Mouse (Mus musculus) mouse embryonic stem cell (cell line): Measurements from ENCODE around the gene Dnase1l1.

Experiments
- in situ Hi-C, 2 experiments: fragments of 300-500 bp; cut with MboI; formaldehyde crosslinking; loops; 1 replicate in 1 of 2; 3 replicates in 1 of 2; pipeline ENCODE4 v1.14.3; 2019 to 2020; ENCODE audit warnings: low sequenced_read_pairs in 2 of 2, low pct_unique_long_range_greater_than_20kb in 1 of 2, mixed read lengths in 1 of 2; ENCODE audit not compliant: unreplicated experiment in 1 of 2

The Dnase1l1 gene

GRCm38 (mm10) chrX:74281732-74282394 is at the start of gene Dnase1l1, which contains the start of gene Taz:
Gene Dnase1l1 (minus strand): TSS chrX:74282337.
Gene Taz (plus strand): TSS chrX:74281912.
- in situ Hi-C loops: no loop called here

GRCm38 (mm10) chrX:74330166-74330930 is 48.2 kb upstream of the Dnase1l1 start:
- in situ Hi-C loops: no loop called here

GRCm38 (mm10) chrX:74329215-74329671 is 47.1 kb upstream of the Dnase1l1 start:
- in situ Hi-C loops: no loop called here

GRCm38 (mm10) chrX:74328725-74329161 is 46.6 kb upstream of the Dnase1l1 start, which contains the start of gene Plxna3:
Gene Plxna3 (plus strand): TSS chrX:74329066.
- in situ Hi-C loops: no loop called here

- in situ Hi-C loops: no loop called here
Observed at GRCm38 (mm10) chrX:74312540-74313464, 30.7 kb upstream of the Dnase1l1 start, which contains the start of gene Fam50a. Gene Fam50a (plus strand): TSS chrX:74313033.

- in situ Hi-C loops: no loop called here
Observed at GRCm38 (mm10) chrX:74304867-74305700, 22.9 kb upstream of the Dnase1l1 start, which contains the start of gene Gdi1. Gene Gdi1 (plus strand): TSS chrX:74304998.

- in situ Hi-C loops: no loop called here
Observed at GRCm38 (mm10) chrX:74299721-74300120, 17.6 kb upstream of the Dnase1l1 start.

GRCm38 (mm10) chrX:74298348-74298747 is 16.2 kb upstream of the Dnase1l1 start:
- in situ Hi-C loops: no loop called here

- in situ Hi-C loops: no loop called here
Observed at GRCm38 (mm10) chrX:74296538-74297448, 14.7 kb upstream of the Dnase1l1 start, which contains the start of gene Atp6ap1. Gene Atp6ap1 (plus strand): TSS chrX:74297097.

- in situ Hi-C loops: no loop called here
Observed at GRCm38 (mm10) chrX:74293431-74293830, 11.3 kb upstream of the Dnase1l1 start.

GRCm38 (mm10) chrX:74283092-74283437 is 928 bp upstream of the Dnase1l1 start:
- in situ Hi-C loops: no loop called here

- in situ Hi-C loops: no loop called here
Observed at GRCm38 (mm10) chrX:74282395-74283091, 406 bp upstream of the Dnase1l1 start.

GRCm38 (mm10) chrX:74281041-74281731 is 951 bp downstream of the Dnase1l1 start:
- in situ Hi-C loops: no loop called here

GRCm38 (mm10) chrX:74277916-74278315 is 4.2 kb downstream of the Dnase1l1 start:
- in situ Hi-C loops: no loop called here

GRCm38 (mm10) chrX:74273422-74274322 is 8.5 kb downstream of the Dnase1l1 start:
- in situ Hi-C loops: no loop called here
